Mouse (Mus musculus): ENCODE data around the gene Zzz3. TPM values are rescaled to one million over a fixed set of nuclear protein-coding genes. Genes with fewer than 3 reads are reported as not detected.

Gene Zzz3
- total RNA-seq, 2 experiments from 2014 or later = 66.1 to 70.7 TPM

DNA sequence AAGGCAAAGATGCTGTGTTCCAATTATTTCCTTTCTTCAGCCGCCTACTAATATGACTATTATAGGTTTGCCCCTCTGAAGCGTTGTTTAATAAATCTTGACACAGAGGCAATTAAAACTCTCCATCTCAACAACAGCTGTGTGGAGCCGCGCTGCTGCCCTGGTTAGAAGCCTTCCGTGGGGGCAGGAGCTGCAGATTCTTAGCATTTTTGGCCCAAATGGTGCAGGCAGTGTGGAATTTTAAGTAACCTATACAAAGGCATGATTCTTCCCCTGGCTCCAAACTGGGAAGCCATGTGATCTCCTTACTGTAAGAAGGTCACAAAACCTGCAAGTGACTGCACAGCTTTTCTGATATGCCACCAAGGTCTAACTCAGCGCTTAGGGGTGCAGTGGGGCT, 88.9 kb downstream of the Zzz3 start:
- ATAC-seq (replicated peaks; ENCODE audit: low FRiP score, low TSS enrichment, poor library complexity, severe bottlenecking) = no peak

DNA sequence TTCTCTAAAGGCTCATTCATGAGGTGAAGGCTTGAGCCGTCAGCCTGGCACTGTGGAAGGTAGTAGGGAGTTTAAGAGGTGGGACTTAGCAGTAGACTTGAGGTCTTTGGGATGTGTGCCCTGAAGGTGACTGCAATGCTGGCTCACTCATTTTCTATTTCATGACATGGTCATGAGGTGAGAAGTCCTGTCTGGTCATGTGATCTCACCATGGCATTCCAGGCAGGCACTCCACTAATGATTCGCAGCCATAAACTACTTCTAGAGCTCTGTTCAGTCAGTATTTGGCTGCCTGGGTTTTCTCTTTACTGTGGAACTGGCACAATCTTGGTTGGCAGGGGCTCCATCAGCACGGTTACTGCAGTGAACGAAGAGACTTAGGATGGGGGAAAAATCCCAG, 93.7 kb downstream of the Zzz3 start:
- ATAC-seq (replicated peaks; ENCODE audit: low FRiP score, low TSS enrichment, poor library complexity, severe bottlenecking) = no peak

DNA sequence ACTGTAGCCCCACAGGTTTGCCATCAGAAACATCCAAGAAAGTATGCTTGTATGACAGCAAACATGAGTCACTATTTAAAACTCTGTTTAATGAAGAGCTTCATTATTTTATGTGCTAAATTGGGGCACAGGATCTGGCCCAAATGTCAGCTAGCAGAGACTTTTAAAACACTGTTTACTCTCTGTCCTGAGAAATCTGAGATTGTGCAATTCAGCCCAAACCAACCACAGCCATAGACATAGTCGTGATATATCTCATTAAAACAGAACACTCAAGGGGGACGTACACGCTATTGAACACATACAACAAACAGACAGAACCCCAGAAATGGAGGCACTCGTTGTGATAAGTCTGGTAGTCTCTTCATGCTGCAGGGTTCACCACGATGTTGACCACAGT, 95.2 kb downstream of the Zzz3 start:
- no peak for ATAC-seq (replicated peaks; ENCODE audit: low FRiP score, low TSS enrichment, poor library complexity, severe bottlenecking)

DNA sequence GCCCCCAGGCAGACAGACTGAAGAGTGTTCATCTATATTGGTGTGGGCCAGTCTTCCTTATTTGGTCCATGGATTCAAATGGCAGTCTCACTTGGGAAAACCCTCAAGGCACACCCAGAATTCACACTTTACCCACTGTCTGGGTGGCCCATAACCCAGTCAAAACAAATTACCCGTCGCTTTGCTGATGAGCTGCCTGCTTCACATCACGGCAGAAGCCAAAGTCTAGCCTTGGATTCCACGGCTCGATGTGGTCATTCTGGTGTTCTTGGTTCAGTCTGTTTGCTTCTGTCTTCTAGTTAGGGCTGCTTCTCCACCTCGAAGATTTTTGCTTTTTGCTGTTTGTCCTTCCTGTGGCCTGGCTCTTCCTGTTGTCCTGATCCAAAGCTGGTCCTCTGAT, 97.0 kb downstream of the Zzz3 start:
- no peak for ATAC-seq (replicated peaks; ENCODE audit: low FRiP score, low TSS enrichment, poor library complexity, severe bottlenecking)

DNA sequence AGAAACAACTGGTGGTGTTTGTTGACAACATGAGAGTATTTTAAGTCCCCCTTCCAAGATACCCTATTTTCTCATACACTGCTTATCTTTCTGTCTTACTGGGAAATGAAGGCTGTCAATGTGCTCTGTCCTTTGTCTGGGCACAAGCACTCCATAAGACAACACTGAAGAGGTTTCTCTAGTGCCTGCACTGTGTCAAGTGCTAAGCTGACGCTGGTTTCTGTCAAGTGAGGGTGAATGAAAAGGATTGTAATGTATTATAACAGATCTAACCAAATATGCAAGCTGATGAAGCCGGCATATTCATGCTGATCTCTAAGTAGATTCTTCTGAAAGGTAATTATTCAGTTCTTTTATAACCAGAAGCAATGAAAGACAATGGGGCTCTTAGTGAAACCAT, 98.5 kb downstream of the Zzz3 start:
- no peak for ATAC-seq (replicated peaks; ENCODE audit: low FRiP score, low TSS enrichment, poor library complexity, severe bottlenecking)

DNA sequence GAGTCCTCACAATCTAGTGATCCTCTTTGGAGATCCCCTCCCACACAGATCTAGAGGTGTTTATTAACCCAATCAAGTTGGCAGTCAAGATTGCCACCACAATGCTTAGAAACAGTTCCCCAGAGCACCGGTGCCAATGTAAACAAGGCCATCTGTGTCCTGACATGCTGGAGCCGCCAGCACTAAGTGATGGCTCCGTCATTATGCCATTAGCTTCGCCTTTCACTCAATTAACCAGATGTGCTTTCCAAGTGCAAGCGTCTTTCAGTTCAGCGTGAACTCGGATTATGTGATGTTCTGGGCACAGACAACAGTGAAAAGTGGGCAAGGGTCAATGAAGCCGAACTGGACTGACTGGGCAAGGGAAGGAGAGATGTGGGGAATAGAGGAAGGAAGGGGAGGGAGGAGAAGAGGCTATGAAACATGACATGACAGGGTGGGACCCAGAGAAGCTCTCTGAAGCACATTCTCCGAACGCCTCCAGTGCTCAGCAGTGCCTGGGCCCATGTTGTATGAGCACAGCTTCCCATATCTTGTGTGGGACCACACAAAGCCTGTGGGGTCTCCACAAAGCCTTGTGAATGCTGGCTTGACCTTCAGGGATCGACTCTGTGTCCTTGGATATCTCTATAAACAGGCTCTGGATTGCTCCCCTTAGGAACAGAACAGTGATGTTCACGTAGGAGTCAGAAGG, 99.5 kb downstream of the Zzz3 start:
- no peak for ATAC-seq (replicated peaks; ENCODE audit: low FRiP score, low TSS enrichment, poor library complexity, severe bottlenecking)

DNA sequence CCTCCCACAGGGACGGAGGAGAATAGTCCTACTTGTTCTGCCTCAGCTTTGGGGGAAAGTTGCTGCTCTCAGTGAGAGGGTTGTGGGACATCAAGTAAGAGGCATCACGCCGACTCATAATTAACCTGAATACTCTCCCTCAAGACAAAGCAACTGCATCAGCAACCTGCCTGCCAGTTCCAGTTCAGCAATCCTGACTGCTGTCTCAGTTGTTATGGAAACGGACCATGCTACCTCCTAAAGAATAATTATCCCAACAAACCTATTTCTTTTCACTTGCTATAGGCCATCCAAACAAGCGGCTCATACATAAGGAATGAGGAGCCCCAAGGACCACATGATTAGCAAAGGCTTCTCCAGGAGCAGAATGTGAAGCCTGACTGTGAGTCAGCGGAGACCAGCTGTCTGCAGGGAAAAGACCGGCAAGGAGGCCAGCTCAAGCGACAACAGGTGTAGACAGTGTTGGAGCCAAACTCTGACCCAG, 100.2 kb downstream of the Zzz3 start:
- no peak for ATAC-seq (replicated peaks; ENCODE audit: low FRiP score, low TSS enrichment, poor library complexity, severe bottlenecking)

DNA sequence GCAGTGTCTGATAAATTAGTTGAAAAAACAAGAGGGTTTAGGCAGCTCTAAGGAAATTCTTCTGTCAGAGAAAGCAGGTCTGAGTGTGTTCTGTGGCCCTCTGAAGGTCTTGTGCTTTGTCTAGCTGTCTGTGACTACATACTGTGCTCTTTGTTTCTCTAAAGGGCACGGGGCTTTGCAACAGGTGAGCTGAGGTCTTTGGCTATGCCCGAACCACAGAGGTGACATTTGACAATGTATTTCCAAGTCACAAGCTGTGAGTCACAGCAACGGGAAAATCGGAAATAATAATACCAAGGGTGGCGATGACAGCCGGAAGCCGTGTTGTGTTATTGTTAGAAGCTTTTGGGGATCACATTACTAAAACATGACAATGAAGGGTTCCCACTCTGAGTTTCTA, 101.8 kb downstream of the Zzz3 start:
- no peak for ATAC-seq (replicated peaks; ENCODE audit: low FRiP score, low TSS enrichment, poor library complexity, severe bottlenecking)

DNA sequence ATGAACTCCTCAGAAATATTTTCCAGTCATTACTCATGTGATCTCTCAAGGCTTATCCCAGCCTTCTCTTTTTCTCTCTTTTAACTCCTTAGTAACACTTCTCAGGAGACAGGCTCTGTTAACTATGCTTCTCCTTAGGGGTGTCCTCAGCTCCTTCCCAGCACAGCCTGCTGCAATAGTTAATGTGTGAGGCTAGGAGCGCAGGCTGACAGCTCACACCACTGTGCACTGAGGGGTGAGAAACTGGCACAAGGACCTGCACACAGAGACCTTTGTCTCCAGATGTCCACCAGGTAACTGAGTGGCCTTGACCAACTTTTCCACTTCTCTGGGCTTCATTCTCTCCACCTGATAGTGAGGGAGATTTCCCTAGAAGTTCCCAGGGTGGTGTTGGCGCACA, 102.6 kb downstream of the Zzz3 start:
- ATAC-seq (replicated peaks; ENCODE audit: low FRiP score, low TSS enrichment, poor library complexity, severe bottlenecking) = no peak

DNA sequence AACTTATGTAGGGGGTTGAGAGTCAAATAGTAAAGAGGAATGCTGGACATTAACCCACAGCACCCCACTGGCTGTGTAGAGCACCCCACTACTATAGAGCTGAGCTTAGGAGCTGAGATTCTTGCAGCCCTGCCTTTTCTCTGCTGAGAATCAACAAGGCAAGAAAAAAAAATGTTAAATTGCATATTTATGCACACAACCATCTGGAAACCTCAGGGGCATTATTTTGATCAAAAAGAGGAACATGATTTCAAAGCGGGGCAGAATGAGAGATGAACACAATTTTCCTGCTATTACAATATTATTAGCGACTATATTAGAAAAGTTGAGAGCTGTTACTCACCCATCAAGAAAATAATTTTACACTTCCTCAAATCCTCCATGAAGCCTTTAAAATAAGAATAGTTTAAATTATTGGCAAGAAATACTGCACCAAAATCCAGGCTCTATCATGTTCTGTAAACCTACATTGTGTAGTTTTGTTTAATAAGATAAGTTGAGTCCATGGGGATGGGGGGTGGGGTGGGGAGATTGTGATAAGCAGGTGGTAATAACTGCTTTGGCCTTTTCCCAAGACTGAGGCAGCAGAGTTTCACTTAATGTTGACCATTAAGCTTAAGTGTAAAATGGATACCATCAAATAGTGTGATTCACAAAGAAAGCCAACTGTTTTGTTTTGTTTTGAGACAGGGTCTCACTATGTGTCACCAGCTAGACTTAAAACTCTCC, 103.9 kb downstream of the Zzz3 start:
- peak; percentile 59 for ATAC-seq (replicated peaks; ENCODE audit: low FRiP score, low TSS enrichment, poor library complexity, severe bottlenecking)

DNA sequence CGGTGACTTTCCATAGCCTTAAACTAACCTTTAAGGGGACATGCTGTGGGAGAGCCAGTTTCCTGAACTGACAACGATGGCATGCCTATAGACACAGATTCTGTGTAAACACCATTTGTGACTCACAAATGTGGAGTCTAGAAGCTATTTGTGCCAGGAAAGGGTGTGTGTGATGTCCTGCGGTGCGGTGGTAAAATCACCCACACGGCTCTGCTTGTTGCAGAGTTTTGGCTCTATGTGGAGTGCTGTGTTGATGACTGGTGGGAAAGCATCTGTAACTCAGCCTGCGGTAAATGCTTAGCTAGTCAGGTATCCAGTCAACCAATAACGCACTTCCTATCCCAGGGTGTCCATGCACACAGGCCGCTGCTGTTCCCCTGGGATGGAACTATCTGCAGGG, 112.6 kb downstream of the Zzz3 start:
- no peak for ATAC-seq (replicated peaks; ENCODE audit: low FRiP score, low TSS enrichment, poor library complexity, severe bottlenecking)

DNA sequence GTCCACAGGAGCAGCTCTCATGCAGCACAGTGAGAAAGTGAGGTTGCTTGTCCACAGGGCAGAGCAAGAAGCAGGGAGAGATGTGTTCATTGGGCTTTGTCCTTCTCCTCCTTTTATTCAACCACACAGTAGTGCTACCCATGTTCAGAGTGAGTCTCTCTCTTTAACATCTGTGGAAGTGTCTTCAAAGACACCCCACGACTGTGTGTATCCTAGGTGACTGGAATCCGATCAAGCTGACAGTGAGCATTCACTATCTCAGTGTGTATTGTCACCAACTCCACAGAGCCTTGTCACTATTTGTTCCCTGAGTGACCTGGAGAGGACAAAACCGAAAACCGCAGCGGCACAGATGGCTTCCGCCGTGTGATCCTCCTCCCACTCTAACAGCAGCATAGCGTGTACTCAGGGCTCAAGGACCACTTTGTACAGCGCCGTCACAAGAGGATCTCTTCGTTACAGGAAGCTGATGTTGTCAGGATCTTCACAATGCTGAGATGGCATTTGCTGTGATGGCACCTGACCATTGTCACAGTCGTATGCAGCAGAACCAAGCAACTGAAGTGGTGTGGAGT, 113.2 kb downstream of the Zzz3 start:
- ATAC-seq (replicated peaks; ENCODE audit: low FRiP score, low TSS enrichment, poor library complexity, severe bottlenecking) = no peak

DNA sequence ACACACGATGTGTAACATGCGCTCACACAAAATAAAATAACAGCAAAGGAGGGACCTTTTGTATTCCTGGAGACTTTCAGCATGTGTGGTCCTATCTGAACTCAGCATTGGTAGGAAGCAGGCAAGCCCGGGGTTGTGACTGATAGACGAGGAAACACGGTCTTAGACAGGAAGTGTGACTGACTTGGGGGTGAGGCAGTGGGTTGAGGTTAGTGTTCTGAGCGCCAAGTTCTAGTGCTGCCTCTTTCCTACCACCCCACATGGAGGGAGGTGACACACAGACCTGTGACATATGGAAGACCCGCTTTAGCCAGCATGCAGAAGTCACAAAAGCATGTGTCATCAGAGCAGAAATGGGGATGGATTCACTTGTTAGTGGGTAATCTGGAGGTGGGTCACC, 114.0 kb downstream of the Zzz3 start:
- no peak for ATAC-seq (replicated peaks; ENCODE audit: low FRiP score, low TSS enrichment, poor library complexity, severe bottlenecking)

Other genes starting within 250 kb of the Zzz3 start
- not detected in 2 replicates for gene Gipc2, start 229.2 kb upstream of the Zzz3 start, total RNA-seq (2014; fragmentation: Nextera tagmentation)
- gene Gipc2, start 229.2 kb upstream of the Zzz3 start, total RNA-seq (2017) = not detected in 2 replicates
- gene Dnajb4, start 185.2 kb upstream of the Zzz3 start, total RNA-seq (2014; fragmentation: Nextera tagmentation) = 29.5 and 34.9 TPM in 2 replicates
- 74.0 and 111 TPM in 2 replicates for gene Dnajb4, start 185.2 kb upstream of the Zzz3 start, total RNA-seq (2017)
- 197 and 235 TPM in 2 replicates for gene Fubp1, start 185.1 kb upstream of the Zzz3 start, total RNA-seq (2014; fragmentation: Nextera tagmentation)
- 282 and 332 TPM in 2 replicates for gene Fubp1, start 185.1 kb upstream of the Zzz3 start, total RNA-seq (2017)
- gene Nexn, start 129.1 kb upstream of the Zzz3 start, total RNA-seq (2014; fragmentation: Nextera tagmentation) = not detected in 2 replicates
- gene Nexn, start 129.1 kb upstream of the Zzz3 start, total RNA-seq (2017) = 1.3 and 1.8 TPM in 2 replicates
- gene Miga1, start 55.1 kb upstream of the Zzz3 start, total RNA-seq (2014; fragmentation: Nextera tagmentation) = 16.9 and 18.8 TPM in 2 replicates
- 18.9 and 26.8 TPM in 2 replicates for gene Miga1, start 55.1 kb upstream of the Zzz3 start, total RNA-seq (2017)
- gene Usp33, start 49.0 kb upstream of the Zzz3 start, total RNA-seq (2014; fragmentation: Nextera tagmentation) = 56.1 and 105 TPM in 2 replicates
- 93.4 and 95.7 TPM in 2 replicates for gene Usp33, start 49.0 kb upstream of the Zzz3 start, total RNA-seq (2017)